Mouse (Mus musculus): ENCODE results near the gene Arih1.

The Arih1 gene

DNA sequence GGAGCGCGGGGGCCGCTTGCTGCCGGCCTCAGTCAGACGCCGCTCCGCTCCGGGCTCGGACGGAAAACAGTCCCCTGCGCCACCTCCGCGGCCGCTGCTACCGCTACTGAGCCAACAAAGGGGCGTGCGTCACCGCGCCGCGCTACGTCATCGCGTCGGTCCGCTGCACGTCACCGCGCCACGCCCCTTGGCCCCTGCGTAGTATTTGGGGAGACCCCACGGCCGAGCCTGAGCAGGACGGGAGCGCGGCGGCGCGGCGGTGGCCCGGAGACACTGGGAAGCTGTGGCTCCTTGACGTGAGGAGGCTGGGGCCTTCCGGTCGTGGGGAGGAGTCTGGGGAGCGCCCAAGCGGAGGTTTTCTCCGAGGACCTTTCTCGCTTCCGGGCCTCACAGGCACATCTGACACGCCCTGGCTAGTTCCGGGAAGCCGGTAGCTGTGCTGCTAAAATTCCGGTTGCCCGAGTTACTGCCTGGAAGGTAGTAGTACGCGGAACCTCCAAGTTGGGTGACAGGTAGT, at the start of gene Arih1:
TSS of gene Arih1 (minus strand) at position 70 of the 517 bp plus-strand sequence.
- peak; percentile 96 for DNase-seq (ENCODE audit: low read depth)

DNA sequence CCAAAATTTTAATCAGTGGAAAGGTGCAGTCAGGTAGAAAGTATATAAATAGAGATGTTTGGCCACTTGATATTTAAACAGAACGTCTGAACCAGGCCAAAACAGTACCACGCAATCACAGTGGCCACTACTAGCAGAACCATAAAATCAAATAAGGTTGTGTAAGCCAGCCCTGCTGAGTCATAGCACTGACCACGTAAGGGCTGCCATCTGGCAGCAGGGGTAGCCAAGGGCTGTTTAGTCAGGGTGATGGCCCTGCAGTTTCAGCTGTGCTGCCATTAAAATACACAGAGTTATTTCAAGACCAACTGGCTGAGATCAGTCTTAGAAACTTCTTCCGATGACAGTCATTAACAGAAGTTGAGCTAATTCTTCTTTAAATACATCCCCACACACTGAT, 47.5 kb upstream of the Arih1 start:
- DNase-seq (ENCODE audit: low read depth), result no peak

DNA sequence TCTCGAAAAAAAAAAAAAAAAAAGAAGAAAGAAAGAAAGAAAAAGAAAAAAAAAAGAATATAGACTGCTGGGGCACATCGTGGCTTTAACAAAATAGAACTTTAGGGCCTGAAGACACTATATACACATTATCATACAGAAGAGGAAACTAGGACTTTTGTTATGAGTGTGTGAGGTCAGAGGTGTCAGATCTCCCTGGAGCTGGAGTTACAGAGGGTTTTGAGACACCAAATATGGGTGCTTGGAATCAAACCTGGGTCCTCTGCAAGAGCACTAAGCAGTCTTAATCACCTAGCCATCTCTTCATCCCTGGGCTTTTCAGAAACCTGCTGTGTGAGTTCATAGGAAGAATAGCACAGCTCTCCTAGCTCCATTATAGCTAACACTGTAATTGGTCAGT, 47.0 kb upstream of the Arih1 start:
- no peak for DNase-seq (ENCODE audit: low read depth)

DNA sequence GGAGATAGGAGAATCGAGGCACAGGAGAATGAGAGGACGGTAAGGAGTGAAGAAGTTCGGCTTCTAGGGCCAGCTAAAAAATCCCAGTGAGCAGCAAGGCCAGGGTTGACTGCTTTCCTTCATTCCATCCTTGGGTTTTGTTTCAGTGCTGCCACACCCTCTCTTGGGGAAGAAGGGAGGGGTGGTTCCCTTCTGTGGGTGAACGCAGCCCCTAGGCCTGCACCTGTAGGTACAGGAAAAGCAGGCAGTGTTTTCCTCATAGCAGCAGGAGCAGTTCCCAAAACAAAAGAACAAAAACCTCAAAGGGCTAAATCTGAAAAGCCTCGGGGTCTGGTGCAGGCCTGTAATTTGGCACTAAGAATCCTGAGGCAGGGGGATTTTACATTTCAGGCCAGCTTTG, 45.2 kb upstream of the Arih1 start:
- no peak for DNase-seq (ENCODE audit: low read depth)

DNA sequence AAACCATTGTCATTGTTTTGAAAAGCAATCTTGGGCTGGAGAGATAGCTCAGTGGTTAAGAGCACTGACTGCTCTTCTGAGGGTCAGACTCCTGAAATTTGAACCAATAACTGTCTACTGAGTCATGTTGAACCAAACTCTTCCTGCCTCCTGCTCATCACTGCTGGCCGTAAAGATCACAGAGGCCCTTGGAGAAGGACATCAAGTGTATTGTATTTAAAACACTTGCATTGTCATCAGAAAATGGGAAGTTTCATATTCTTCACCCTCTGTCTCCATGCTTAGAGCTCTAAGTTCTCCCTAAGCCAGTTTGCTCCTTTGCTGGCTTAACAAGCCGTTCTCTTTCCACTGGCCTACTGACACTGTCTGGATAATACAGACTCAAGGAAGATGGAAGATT, 41.9 kb upstream of the Arih1 start:
- DNase-seq (ENCODE audit: low read depth), result no peak

DNA sequence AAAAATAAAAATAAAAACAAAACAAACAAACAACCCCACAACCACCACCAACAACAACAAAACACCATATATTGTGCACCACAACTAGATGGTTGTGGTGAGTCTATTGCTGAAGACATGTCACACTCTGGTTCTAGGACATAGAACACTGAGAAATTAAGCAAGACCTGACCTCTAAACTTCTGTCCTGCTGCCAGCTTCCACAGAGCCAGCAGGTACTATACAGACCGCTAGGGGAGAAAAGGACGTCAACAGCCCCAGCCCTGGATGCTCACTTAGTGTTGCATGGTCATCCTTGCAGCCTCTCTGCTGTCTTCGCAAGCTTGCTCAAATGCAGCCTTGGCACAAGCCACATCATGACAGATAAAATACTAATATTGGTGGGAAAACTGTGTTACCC, 41.2 kb upstream of the Arih1 start:
- no peak for DNase-seq (ENCODE audit: low read depth)

DNA sequence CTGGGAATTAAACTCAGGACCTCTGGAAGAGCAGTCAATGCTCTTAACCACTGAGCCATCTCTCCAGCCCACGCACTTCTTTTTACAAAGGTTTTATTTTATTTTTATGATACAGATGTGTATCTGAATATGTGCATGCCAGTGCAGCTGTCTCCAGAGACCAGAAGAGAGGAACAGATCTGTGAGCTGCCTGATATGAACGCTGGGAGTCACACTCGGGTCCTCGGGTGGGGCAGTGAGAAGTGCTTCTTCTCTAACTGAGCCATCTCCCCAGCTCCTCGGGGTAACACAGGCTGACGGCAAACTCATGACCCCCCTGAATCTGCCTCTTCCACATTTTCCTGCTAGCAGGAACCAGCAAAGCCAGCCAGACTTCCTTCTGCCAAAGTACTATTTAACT, 40.3 kb upstream of the Arih1 start:
- DNase-seq (ENCODE audit: low read depth), result no peak

DNA sequence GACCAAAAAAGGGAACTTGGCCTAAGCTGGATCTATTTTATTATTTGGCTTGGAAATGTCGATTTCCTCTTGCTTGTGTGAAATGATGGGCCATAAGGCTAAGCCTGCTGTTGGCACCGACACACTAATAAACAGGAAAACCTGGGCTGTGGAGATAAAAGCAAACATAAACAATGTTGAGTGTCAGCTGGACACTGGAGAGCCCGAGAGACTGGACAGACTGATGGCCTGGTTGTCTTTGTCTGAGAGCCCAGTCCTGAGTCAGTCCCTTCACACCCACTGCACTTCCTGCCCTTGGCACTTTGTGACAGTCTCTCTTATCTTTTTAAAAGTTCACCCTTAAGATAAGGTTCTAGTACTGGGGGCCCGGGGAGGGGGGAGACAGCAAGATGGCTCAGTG, 36.5 kb upstream of the Arih1 start:
- DNase-seq (ENCODE audit: low read depth), result no peak

DNA sequence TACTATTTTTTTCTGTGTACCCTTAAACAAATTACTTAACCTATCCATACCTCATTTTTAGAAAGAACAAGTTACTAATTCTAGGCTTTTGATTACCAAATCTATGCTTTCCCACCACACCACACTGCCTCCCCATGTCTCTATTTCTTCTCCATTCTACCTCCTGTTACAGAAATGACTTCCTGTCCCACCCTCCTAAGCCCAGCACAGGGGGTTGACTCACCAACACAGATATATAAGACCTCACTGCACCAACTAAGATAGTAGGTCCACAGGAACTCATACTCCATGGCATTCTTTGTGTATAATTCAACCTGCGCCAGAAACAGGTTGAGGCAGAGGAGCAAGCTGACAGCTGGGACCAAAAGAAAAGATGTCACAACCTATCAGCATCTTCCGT, 33.0 kb upstream of the Arih1 start:
- DNase-seq (ENCODE audit: low read depth), result no peak

DNA sequence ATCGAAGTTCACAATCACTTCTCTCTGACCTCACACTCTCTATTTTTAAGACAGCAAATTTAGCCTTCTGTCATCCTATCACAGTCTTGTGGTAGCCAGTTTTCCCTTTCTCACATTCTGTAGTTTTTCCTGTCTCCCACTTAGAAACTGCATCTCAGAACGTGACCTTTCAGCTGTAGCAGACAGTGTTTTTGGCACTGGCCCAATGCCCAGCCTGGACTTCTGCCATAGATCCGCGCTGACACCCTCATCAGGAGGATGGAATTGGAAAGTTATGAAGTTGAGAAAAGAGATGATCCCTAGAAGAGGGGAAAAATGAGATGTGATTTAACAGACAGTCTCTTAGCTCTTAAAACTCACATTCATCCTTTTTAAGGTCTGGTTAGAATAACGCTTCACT, 32.6 kb upstream of the Arih1 start:
- DNase-seq (ENCODE audit: low read depth), result no peak

DNA sequence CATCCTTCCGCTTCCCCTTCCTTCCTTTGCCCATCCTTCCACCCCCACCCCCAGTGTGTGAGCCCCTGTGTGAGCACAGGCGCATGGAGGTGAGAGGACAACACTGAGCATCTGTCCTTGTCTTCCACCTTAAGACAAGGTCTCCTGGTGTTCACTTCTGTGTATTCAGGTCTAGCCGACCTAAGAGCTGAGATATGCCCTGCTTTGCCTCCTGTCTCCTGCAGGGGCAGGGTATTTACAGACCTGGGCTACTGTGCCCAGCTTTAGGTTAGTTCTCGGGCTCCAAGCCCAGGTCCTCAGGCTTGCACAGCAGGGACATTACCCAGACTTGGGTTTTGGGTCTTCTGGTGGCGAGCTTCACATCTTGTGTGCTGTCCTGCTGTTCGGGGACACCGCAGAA, 30.7 kb upstream of the Arih1 start:
- DNase-seq (ENCODE audit: low read depth), result no peak

DNA sequence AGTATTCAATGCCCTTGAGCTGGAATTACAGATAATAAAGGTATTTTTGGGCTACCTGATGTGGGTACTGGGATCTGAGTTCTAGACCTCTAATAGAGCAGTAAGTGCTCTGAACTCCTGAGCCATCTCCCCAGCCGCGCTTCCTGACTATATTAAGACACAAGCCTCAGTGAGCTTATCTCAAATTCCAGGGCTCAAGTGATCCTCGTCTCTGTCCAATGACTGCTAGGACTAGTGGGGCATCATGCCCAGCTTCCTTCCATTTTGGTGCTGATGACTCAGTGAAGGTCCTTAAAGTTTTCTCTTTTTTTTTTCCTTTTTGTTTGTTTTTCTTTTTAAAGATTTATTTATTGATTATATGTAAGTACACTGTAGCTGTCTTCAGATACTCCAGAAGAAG, 28.7 kb upstream of the Arih1 start:
- DNase-seq (ENCODE audit: low read depth), result no peak

DNA sequence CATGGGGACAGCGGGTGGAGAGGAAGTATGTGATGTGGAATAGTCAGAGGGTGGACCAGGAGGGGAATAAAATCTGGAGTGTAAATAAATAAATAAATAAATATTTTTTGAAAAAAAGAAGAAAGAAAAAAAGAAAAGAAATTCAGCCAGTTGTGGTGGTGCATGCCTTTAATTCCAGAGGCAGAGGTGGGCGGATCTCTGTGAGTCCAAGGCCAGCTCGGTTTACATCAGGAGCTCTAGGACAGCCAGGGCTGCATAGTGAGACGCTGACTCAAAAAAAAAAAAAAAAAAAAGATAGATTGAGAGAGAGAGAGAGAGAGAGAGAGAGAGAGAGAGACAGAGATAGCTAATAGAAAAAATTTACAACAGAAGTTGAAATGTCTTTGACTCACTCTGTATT, 26.0 kb upstream of the Arih1 start:
- DNase-seq (ENCODE audit: low read depth), result no peak

DNA sequence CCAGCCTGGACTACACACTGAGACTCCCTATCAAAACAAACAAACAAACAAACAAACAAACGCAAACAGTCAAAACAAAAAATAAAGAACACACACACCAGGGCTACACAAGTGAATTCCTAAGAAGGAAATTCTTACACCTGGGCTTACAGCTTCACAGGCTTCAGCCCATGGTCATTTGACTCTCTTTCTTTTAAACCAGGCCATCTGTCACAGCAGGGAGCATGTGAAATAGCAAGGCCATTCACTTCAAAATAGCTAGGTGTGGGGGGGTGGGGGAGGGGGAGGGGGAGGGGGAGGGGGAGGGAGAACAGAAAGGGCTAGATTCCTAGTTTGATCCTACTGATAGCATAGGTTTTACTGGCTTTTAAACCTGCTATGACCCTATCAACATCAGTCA, 21.7 kb upstream of the Arih1 start:
- DNase-seq (ENCODE audit: low read depth), result no peak

DNA sequence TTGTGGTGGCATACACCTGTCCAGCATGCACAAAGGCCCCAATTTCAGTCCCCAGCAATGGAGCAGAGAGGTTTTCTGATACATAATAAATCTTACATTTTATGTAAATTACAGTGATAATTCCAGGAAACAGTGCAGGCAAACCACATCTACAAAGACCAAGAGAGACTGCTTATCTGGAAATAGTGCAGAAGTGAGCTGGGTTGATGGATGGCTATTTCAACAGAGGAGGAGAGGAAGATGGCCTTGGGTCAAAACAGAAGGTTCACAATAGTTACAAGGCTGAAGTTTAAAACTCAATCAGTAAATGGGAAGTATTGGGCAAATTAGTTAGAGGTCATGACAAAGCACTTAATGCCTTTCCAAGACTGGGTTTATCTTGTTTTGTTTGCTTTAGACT, 913 bp upstream of the Arih1 start:
- no peak for DNase-seq (ENCODE audit: low read depth)

DNA sequence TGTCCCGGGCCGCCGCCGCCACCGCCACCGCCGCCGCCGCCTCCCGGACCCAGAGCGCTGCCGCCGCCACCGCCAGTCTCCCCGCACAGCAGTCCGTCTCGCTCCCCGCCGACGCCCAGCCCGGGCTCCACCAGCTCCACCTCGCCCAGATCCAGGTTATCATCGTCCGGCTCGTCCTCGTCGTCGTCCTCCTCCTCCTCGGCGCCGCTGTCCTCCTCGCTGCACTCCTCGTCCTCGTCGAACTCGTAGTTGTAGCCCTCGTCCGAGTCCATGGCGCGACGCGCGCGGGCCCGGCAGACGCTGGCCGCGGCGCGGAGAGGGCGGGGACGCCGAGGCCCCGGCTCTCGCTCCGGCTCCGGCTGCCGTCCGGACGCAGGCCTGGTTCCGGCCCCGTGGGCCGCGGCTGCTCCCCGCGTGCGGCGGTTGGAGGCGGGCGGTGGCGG, 321 bp downstream of the Arih1 start:
- DNase-seq (ENCODE audit: low read depth), result no peak

DNA sequence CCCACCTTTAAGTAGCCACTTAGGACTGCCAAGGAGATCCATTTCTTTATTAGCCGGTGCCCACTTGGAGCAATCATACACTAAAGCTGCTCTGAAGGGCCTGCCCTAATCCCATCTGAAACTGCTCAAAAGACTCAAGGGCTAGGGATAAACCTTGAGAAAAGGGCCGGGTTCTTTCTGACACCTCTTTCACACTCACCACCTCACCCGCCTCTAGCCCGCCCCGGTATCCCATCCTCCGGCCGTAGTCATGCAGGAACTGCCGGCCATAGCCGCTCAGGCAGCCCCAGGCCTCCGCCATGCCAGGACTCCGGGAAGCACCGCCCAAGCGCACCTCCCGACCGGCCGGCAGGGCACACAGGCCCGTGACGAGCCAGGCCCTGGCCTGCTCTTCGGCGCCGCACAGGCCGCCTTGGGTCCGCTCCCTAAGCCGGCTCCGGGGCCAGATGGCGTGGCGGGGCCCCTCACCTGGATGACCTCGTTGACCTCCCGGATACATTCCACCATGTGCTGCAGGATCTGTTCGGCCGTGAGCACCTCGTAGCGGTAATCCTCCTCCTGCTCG, 825 bp downstream of the Arih1 start:
- DNase-seq (ENCODE audit: low read depth), result no peak

DNA sequence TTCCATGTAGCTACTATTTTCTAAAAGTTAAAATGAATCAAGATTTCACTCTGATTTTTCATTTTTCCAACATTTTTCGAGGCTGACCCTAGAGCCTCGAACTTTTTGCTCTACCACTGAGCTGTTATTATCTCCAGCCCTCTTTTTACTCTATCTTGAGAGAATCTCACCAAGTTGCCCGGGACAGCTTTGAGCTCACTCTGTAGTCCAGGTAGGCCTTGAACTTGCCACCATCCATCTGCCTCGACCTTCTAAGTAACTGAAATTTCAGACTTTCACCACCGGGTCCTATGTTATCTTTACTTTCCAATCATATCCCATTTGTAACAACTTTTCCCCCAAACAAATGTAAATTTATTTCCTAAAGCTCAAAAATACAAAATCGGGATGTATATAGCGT, 1.7 kb downstream of the Arih1 start:
- DNase-seq (ENCODE audit: low read depth), result no peak

DNA sequence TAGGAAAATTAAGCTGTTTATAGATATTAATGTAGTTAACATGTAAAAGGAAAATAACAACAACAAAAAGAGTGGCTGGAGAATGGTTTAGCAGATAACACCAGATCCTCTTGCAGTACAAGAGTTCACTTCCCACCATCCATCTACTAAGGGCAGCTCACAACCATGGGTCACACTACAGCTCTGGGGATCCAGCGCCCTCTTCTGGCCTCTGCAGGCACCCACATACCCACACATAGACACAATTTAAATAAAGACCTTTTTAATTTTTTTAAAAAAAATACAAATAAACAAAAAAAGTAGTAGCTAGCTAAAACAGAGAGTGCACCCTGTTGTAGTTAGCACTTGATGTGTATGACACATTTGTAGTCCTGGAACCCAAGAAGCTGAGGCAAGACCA, 4.0 kb downstream of the Arih1 start:
- DNase-seq (ENCODE audit: low read depth), result peak; percentile 58

DNA sequence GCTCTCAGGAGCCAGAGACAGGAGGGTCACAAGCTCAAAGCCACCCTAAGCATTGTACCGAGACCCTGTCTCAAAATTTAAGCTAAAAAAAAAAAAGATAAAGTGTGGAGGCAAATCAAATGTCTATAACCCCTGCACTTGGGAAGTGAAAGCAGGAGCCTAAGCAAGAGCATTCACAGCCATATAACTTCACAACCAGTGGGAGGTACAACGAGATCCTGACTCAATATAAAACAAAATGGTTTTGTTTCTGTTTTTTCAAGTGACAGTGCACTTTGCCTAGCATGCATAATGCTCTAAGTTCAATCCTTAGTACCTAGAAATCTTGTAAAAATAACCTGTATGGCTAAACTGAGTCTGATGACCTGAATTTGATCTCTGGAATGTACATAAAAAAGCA, 9.8 kb downstream of the Arih1 start:
- DNase-seq (ENCODE audit: low read depth), result no peak

DNA sequence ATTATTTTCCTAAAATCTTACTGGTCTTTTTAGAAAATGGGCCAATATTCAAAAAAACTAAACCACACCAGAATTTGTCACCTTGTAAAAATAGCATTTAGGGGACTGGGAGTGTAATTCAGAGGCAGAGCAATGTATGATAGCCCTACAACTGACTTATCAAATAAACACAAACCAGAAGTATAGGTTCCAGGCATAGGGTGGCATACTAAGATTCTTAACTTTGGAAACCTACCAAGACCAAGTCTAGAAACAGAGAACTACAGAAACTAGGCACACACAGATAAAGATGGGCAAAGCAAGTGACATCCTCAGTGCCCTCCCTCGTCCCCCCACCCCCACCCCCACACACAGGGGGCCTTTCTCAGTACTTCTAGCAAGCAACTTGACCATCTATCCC, 11.6 kb downstream of the Arih1 start:
- DNase-seq (ENCODE audit: low read depth), result no peak

DNA sequence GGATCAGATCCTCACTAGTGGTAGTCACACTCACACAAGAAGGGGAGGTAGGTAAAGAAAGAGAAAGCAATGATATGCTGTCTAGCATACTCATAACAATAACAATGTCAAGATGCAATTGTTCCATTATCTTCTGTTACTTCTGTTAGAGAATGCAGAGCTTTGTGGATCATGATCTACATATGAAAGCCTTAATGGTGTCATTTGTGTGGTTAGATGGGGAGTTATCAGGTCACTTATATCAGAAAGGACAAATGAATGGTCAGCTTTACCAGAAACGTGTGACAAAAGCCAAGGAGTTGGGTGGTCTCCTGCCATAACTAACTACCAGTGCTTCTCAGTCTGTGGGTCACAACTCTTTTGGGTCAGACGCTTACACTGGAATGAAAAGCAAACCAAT, 13.2 kb downstream of the Arih1 start:
- no peak for DNase-seq (ENCODE audit: low read depth)

DNA sequence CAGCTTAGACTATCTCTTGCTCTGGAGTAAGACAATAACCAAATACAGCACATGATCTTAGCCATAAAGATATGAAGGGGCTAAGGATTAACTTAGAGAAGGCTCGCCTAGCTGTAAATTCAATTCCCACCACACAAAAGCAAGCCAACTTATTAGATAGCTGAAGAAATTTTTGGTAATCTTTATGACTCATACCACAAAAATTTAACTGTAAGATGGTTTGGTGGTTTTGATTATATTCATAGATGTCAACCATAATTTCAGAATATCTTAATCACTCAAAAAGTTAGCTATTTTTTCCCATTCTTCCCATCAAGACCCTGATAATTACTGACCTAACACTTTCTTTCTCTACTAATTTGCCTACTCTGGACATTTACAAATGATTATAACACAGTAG, 17.0 kb downstream of the Arih1 start:
- DNase-seq (ENCODE audit: low read depth), result no peak

DNA sequence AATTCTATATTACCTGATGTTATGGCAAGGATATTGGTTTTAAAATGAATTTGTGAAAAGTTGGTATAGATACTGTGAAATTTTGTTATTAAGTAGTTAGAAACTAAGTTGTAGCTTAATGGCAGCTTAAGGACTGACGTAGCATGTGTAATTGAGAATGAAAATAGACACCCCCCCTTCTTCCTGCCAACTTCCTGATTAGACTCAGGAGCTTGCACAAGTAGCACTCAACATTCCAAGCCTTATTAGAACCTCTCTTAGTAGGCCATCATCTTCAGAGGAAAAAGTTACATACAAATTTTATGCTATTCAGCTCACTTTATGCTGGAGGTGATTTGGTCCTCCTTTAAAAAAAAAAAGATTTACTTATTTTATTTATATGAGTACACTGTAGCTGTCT, 22.1 kb downstream of the Arih1 start:
- no peak for DNase-seq (ENCODE audit: low read depth)

DNA sequence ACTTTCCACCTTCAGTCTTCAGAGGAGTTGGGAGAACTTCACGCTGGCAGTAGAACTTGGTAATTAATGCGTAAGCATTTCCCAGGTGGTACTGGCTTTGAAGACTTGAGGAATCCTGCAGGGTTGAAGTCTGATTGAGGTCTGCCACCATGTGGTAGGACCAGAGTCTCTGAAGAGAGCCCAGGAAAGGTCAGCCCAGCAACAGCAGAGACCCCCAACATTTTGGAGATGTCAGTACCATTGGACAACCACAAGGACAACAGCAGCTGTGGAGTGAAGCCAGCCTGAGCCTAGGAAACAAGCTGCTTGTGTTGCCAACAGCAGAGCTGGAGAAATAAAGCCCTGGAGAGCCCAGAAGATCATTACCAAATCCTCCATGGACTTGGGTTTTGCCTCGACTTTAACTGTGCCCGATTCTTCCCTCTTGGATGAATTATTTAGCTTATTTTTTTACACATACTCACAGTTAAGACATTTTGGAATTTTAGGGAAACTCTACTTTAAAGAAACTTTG, 27.4 kb downstream of the Arih1 start:
- DNase-seq (ENCODE audit: low read depth), result no peak

Data from c-Kit-positive CD71-negative TER-119-negative erythroid progenitor cells, embryonic 14.5 days (primary cell).